7 mouse cellular contexts compared by ENCODE assay signal in the genomic region with DNA sequence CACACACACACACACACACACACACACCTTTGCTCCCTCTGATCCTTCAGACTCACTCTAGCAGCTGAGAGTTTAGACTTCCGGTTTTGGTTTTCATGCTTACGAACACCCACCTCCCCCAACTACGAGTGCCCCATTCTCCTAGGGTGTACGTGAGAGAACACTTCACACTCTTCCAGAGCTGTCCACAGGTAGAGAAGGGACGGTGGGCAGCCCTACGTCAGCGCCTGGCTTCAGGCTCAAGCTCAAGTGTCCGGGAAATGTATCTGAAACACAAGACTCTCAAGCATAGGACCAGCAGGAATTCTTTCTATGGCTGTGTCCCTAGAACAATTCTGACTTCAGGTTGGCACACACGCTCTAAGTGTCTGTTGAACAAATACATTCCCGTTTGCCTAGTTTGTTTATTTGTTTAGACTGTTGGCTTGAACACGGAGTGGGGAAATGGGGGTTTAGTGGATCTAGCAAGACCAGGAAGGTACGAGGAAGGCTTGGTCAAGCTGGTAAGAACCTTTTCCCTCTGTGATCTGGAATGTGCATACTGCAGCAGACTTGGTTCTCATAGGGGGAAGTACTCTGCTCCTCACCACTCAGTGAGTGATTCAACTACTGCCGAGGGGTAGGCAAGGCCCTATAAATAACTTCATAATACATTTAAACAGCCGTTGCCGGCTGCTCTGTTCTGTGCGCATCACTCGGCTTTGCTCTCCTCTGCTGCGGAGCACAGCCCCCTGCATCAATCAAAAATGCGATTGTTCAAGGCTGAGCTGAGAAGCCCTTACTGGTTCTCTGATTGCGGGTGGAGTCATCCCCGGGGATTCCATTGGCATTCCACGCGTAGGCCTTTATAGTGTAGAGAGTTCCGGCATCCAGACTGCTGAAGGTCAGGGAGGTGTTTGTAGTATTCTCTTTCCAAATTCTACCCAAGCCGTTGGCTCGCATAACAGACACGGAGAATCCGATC. TPM values are rescaled to one million over a fixed set of nuclear protein-coding genes. Genes with fewer than 3 reads are reported as not detected.
DNase-seq lines count a peak whose midpoint lies in the region; TF ChIP-seq lines count a peak whose summit lies in the region.

No protein-coding gene starts in this region.

- H3K36me3 ChIP-seq in C2C12 (ENCODE audit: control insufficient read depth, insufficient read depth), result no peaks in the 10 kb centered on the region
- H3K36me3 ChIP-seq in macrophage (ENCODE audit: inconsistent target), result no peaks in the 10 kb centered on the region

- peak overlapping the region; percentile 82 for H3K27ac ChIP-seq in macrophage

- no peaks in the 10 kb centered on the region for H3K79me2 ChIP-seq in C2C12 (ENCODE audit: control insufficient read depth, insufficient read depth)
- no peaks in the 10 kb centered on the region for H3K79me2 ChIP-seq in macrophage (ENCODE audit: inconsistent target)

- DNase-seq in A20 (ENCODE audit: low read depth, low spot score) (peak; percentile 70), MN1 (ENCODE audit: low spot score) (no peak)
- DNase-seq in embryo, embryonic 11 days, result peak; percentile 47
- peak; percentile 42 for DNase-seq in layer of hippocampus, adult 9-10 months (ENCODE audit: low spot score)
- peak; percentile 49 for DNase-seq in testis, postnatal 10 days (ENCODE audit: low spot score)

- H3K27me3 ChIP-seq in C2C12 (ENCODE audit: control insufficient read depth, insufficient read depth, insufficient read length), result no peaks in the 10 kb centered on the region

- H3ac ChIP-seq in C2C12 (ENCODE audit: control insufficient read depth, insufficient read length, low read depth), result no peak overlapping the region

- WGBS in macrophage (ENCODE audit: missing documents), result 58% methylated on average over 27 of the region's 28 CpGs

- no peaks in the 10 kb centered on the region for H3K79me3 ChIP-seq in C2C12 (ENCODE audit: low read depth)

- no peak for TF ChIP-seq CTCF in C2C12 (IDR thresholded peaks at IDR 0.05; ENCODE audit: control insufficient read depth, insufficient read depth, insufficient read length)

- H3K4me3 ChIP-seq in C2C12 (ENCODE audit: insufficient read depth, poor library complexity, severe bottlenecking), result no peak overlapping the region
- no peak overlapping the region for H3K4me3 ChIP-seq in macrophage (ENCODE audit: inconsistent target)

TF ChIP-seq in C2C12, 6 proteins besides CTCF, POLR2A, EP300 and RAD21:
- TF ChIP-seq MYOD1 (IDR thresholded peaks at IDR 0.05; ENCODE audit: control insufficient read depth, insufficient read length, low read depth) (peak; percentile 14), FOSL1 (IDR thresholded peaks at IDR 0.05; ENCODE audit: insufficient read depth, low read length, poor library complexity, severe bottlenecking) (no peak)

RNA-seq across cellular contexts. Expression of a gene that starts 9.0 kb away (rescaled TPM):
- polyA plus RNA-seq in C2C12 (2012; fragmentation: generic; extraction: Trizol), result 0.01 TPM
- total RNA-seq in macrophage (2018; cell fraction: chromatin; rRNA removed), result 1 to 10 TPM in 15 of 26 experiments, under 1 TPM in 9, not detected in 2; 0.54 to 4.7 (median 1.2) TPM
- 1 to 10 TPM in 1 of 26 experiments, under 1 TPM in 25; 0.13 to 1.2 (median 0.46) TPM for total RNA-seq in macrophage (2018; cell fraction: cytosol; rRNA removed)
- 10 to 100 TPM in 1 of 26 experiments, 1 to 10 TPM in 20, under 1 TPM in 4, not detected in 1; 0.25 to 10.9 (median 2.4) TPM for total RNA-seq in macrophage (2018; cell fraction: nucleus; rRNA removed)
- polyA plus RNA-seq in macrophage (2018), result 0.12 to 0.16 TPM (median 0.13 TPM) in 3 replicates

RNA-seq across cellular contexts. Expression of a gene that starts 30.7 kb away (rescaled TPM):
- polyA plus RNA-seq in C2C12 (2012; fragmentation: generic; extraction: Trizol) (19.5 TPM), macrophage (2018) (42.7 to 154 TPM (median 82.2 TPM) in 3 replicates)
- 100 to 1,000 TPM; 289 to 988 (median 649) TPM for total RNA-seq in macrophage (2018; cell fraction: chromatin; rRNA removed)
- 10 to 100 TPM; 30.2 to 95.1 (median 47.8) TPM for total RNA-seq in macrophage (2018; cell fraction: cytosol; rRNA removed)
- total RNA-seq in macrophage (2018; cell fraction: nucleus; rRNA removed), result 100 to 1,000 TPM; 218 to 605 (median 372) TPM

RNA-seq across cellular contexts. Expression of a gene that starts 40.5 kb away (rescaled TPM):
- polyA plus RNA-seq in C2C12 (2012; fragmentation: generic; extraction: Trizol) (12.3 TPM), macrophage (2018) (35.4 to 73.9 TPM (median 66.9 TPM) in 3 replicates)
- 100 to 1,000 TPM; 128 to 662 (median 397) TPM for total RNA-seq in macrophage (2018; cell fraction: chromatin; rRNA removed)
- 100 to 1,000 TPM in 11 of 26 experiments, 10 to 100 TPM in 15; 44.8 to 155 (median 71.2) TPM for total RNA-seq in macrophage (2018; cell fraction: cytosol; rRNA removed)
- total RNA-seq in macrophage (2018; cell fraction: nucleus; rRNA removed), result 100 to 1,000 TPM in 22 of 26 experiments, 10 to 100 TPM in 4; 86.0 to 401 (median 201) TPM

RNA-seq across cellular contexts. Expression of a gene that starts 58.8 kb away (rescaled TPM):
- polyA plus RNA-seq in C2C12 (2012; fragmentation: generic; extraction: Trizol), result 0.15 TPM
- total RNA-seq in macrophage (2018; cell fraction: chromatin; rRNA removed), result 1 to 10 TPM in 1 of 26 experiments, under 1 TPM in 5, not detected in 20; 0.46 to 2.3 (median 0.73) TPM
- total RNA-seq in macrophage (2018; cell fraction: cytosol; rRNA removed), result under 1 TPM in 17 of 26 experiments, not detected in 9; 0.05 to 0.47 (median 0.23) TPM
- under 1 TPM in 9 of 26 experiments, not detected in 17; 0.29 to 0.89 (median 0.54) TPM for total RNA-seq in macrophage (2018; cell fraction: nucleus; rRNA removed)
- not detected in 3 replicates for polyA plus RNA-seq in macrophage (2018)

RNA-seq across cellular contexts. Expression of a gene that starts 59.4 kb away (rescaled TPM):
- polyA plus RNA-seq in C2C12 (2012; fragmentation: generic; extraction: Trizol) (not detected), macrophage (2018) (not detected in 3 replicates)
- total RNA-seq in macrophage (2018; cell fraction: chromatin; rRNA removed), result not detected
- not detected for total RNA-seq in macrophage (2018; cell fraction: cytosol; rRNA removed)
- not detected for total RNA-seq in macrophage (2018; cell fraction: nucleus; rRNA removed)
